Mouse (Mus musculus) cortical plate, adult 2 months (tissue): ENCODE results near the gene Dner.

ENCODE experiments used
- CTCF ChIP-seq: fragments of 200-500 bp; IDR thresholded peaks from 2 replicates; pipeline ENCODE4 v1.5.1; 2011; ENCODE audit warnings: mild to moderate bottlenecking, control low read depth, low read length; ENCODE audit not compliant: insufficient read depth; ENCODE audit errors: extremely low read depth
- POLR2A ChIP-seq: fragments of 200-500 bp; IDR thresholded peaks from 2 replicates; pipeline ENCODE4 v1.6.1; 2011; ENCODE audit warnings: mild to moderate bottlenecking, low read length, control low read depth; ENCODE audit not compliant: insufficient read depth; ENCODE audit errors: extremely low read depth

GRCm38 (mm10) chr1:84592394-84592793, 103.6 kb downstream of the Dner start:
- TF ChIP-seq POLR2A (no peak), CTCF (no peak)
